Mouse (Mus musculus): ENCODE data around the gene Mtf1. TPM values are rescaled to one million over a fixed set of nuclear protein-coding genes. Genes with fewer than 3 reads are reported as not detected.

The Mtf1 gene
- 9.9 and 10.9 TPM in 2 replicates for polyA plus RNA-seq (2015; fragmentation: Nextera tagmentation; extraction: Ambion mirVana)

GRCm38 (mm10) chr4:124801552-124802308, at the start of gene Mtf1:
Gene Mtf1, plus strand, starts transcription at chr4:124802104.
- Histone ChIP-seq H3K9ac (ENCODE audit: low read depth, low read length) (peak within 1 kb of the TSS; percentile 90), H3K4me1 (ENCODE audit: control insufficient read depth, insufficient read depth, low read length) (peaks cover 10% of the 10 kb centered on the region), H3K36me3 (ENCODE audit: control insufficient read depth, insufficient read depth, low read length) (peaks cover 16% of the 10 kb centered on the region; the same call in 1 of the 2 replicates), H3K9me3 (replicated peaks; ENCODE audit: control insufficient read depth, low read length, poor library complexity, severe bottlenecking) (no peaks in the 10 kb centered on the region), H3K27ac (ENCODE audit: low read length) (peak within 1 kb of the TSS; percentile 95), H3K27me3 (ENCODE audit: control insufficient read depth, insufficient read depth, low read depth, low read length) (no peaks in the 10 kb centered on the region), H3K4me2 (ENCODE audit: low read length) (peak within 1 kb of the TSS; percentile 85), H3K4me3 (ENCODE audit: low read depth, low read length) (peak within 1 kb of the TSS; percentile 87)
- ATAC-seq: peak; percentile 87
- WGBS: 3% methylated on average over 21 of the region's 21 CpGs

- peak overlapping the region; percentile 98 for H3K4me2 ChIP-seq (ENCODE audit: low read length)
- peak overlapping the region; percentile 82 for H3K9ac ChIP-seq (ENCODE audit: low read depth, low read length)
- H3K36me3 ChIP-seq (ENCODE audit: control insufficient read depth, insufficient read depth, low read length): 0 out of 2 replicates have a peak, but pooled peaks cover 3% of the 10 kb centered on the region
- 17% methylated on average over 14 of the region's 15 CpGs for WGBS
- H3K4me3 ChIP-seq (ENCODE audit: low read depth, low read length): peak overlapping the region; percentile 75
- peaks cover 14% of the 10 kb centered on the region for H3K4me1 ChIP-seq (ENCODE audit: control insufficient read depth, insufficient read depth, low read length)
- ATAC-seq: no peak
- no peaks in the 10 kb centered on the region for H3K27me3 ChIP-seq (ENCODE audit: control insufficient read depth, insufficient read depth, low read depth, low read length)
- H3K9me3 ChIP-seq (replicated peaks; ENCODE audit: control insufficient read depth, low read length, poor library complexity, severe bottlenecking): no peaks in the 10 kb centered on the region
- H3K27ac ChIP-seq (ENCODE audit: low read length): no peak overlapping the region
These were observed 49.4 kb upstream of the Mtf1 start for GRCm38 (mm10) chr4:124752281-124753199.

GRCm38 (mm10) chr4:124755526-124755925, 46.4 kb upstream of the Mtf1 start:
- Histone ChIP-seq H3K9me3 (replicated peaks; ENCODE audit: control insufficient read depth, low read length, poor library complexity, severe bottlenecking) (no peaks in the 10 kb centered on the region), H3K36me3 (ENCODE audit: control insufficient read depth, insufficient read depth, low read length) (0 out of 2 replicates have a peak, but pooled peaks cover 3% of the 10 kb centered on the region), H3K4me2 (ENCODE audit: low read length) (no peak overlapping the region), H3K27ac (ENCODE audit: low read length) (no peak overlapping the region), H3K4me1 (ENCODE audit: control insufficient read depth, insufficient read depth, low read length) (peaks cover 14% of the 10 kb centered on the region), H3K9ac (ENCODE audit: low read depth, low read length) (no peak overlapping the region), H3K27me3 (ENCODE audit: control insufficient read depth, insufficient read depth, low read depth, low read length) (no peaks in the 10 kb centered on the region), H3K4me3 (ENCODE audit: low read depth, low read length) (no peak overlapping the region)
- ATAC-seq: no peak
- WGBS: 74% methylated on average over 7 of the region's 7 CpGs

GRCm38 (mm10) chr4:124759305-124759811, 42.5 kb upstream of the Mtf1 start:
- WGBS: 92% methylated on average over 7 of the region's 7 CpGs
- no peak for ATAC-seq
- Histone ChIP-seq H3K27me3 (ENCODE audit: control insufficient read depth, insufficient read depth, low read depth, low read length) (no peaks in the 10 kb centered on the region), H3K4me1 (ENCODE audit: control insufficient read depth, insufficient read depth, low read length) (no peaks in the 10 kb centered on the region), H3K9ac (ENCODE audit: low read depth, low read length) (no peak overlapping the region), H3K4me3 (ENCODE audit: low read depth, low read length) (no peak overlapping the region), H3K9me3 (replicated peaks; ENCODE audit: control insufficient read depth, low read length, poor library complexity, severe bottlenecking) (no peaks in the 10 kb centered on the region), H3K27ac (ENCODE audit: low read length) (no peak overlapping the region), H3K4me2 (ENCODE audit: low read length) (no peak overlapping the region), H3K36me3 (ENCODE audit: control insufficient read depth, insufficient read depth, low read length) (0 out of 2 replicates have a peak, but pooled peaks cover 5% of the 10 kb centered on the region)

GRCm38 (mm10) chr4:124761201-124761600, 40.7 kb upstream of the Mtf1 start:
- Histone ChIP-seq H3K27me3 (ENCODE audit: control insufficient read depth, insufficient read depth, low read depth, low read length) (no peaks in the 10 kb centered on the region), H3K9me3 (replicated peaks; ENCODE audit: control insufficient read depth, low read length, poor library complexity, severe bottlenecking) (no peaks in the 10 kb centered on the region), H3K27ac (ENCODE audit: low read length) (no peak overlapping the region), H3K9ac (ENCODE audit: low read depth, low read length) (no peak overlapping the region), H3K4me2 (ENCODE audit: low read length) (no peak overlapping the region), H3K4me1 (ENCODE audit: control insufficient read depth, insufficient read depth, low read length) (no peaks in the 10 kb centered on the region), H3K36me3 (ENCODE audit: control insufficient read depth, insufficient read depth, low read length) (0 out of 2 replicates have a peak, but pooled peaks cover 5% of the 10 kb centered on the region), H3K4me3 (ENCODE audit: low read depth, low read length) (no peak overlapping the region)
- 72% methylated on average over 1 of the region's 1 CpGs for WGBS
- ATAC-seq: no peak

GRCm38 (mm10) chr4:124762858-124763452, 38.9 kb upstream of the Mtf1 start:
- no peak for ATAC-seq
- Histone ChIP-seq H3K4me3 (ENCODE audit: low read depth, low read length) (no peak overlapping the region), H3K27me3 (ENCODE audit: control insufficient read depth, insufficient read depth, low read depth, low read length) (no peaks in the 10 kb centered on the region), H3K9me3 (replicated peaks; ENCODE audit: control insufficient read depth, low read length, poor library complexity, severe bottlenecking) (no peaks in the 10 kb centered on the region), H3K27ac (ENCODE audit: low read length) (no peak overlapping the region), H3K4me2 (ENCODE audit: low read length) (no peak overlapping the region), H3K4me1 (ENCODE audit: control insufficient read depth, insufficient read depth, low read length) (no peaks in the 10 kb centered on the region), H3K36me3 (ENCODE audit: control insufficient read depth, insufficient read depth, low read length) (0 out of 2 replicates have a peak, but pooled peaks cover 2% of the 10 kb centered on the region), H3K9ac (ENCODE audit: low read depth, low read length) (no peak overlapping the region)
- WGBS: 89% methylated on average over 6 of the region's 6 CpGs

GRCm38 (mm10) chr4:124765802-124766565, 35.9 kb upstream of the Mtf1 start:
- no peaks in the 10 kb centered on the region for H3K9me3 ChIP-seq (replicated peaks; ENCODE audit: control insufficient read depth, low read length, poor library complexity, severe bottlenecking)
- H3K4me3 ChIP-seq (ENCODE audit: low read depth, low read length): no peak overlapping the region
- ATAC-seq: no peak
- no peak overlapping the region for H3K4me2 ChIP-seq (ENCODE audit: low read length)
- H3K9ac ChIP-seq (ENCODE audit: low read depth, low read length): no peak overlapping the region
- H3K27me3 ChIP-seq (ENCODE audit: control insufficient read depth, insufficient read depth, low read depth, low read length): no peaks in the 10 kb centered on the region
- 92% methylated on average over 23 of the region's 23 CpGs for WGBS
- H3K27ac ChIP-seq (ENCODE audit: low read length): no peak overlapping the region
- H3K36me3 ChIP-seq (ENCODE audit: control insufficient read depth, insufficient read depth, low read length): 0 out of 2 replicates have a peak, but pooled peaks cover 2% of the 10 kb centered on the region
- no peaks in the 10 kb centered on the region for H3K4me1 ChIP-seq (ENCODE audit: control insufficient read depth, insufficient read depth, low read length)

- Histone ChIP-seq H3K4me3 (ENCODE audit: low read depth, low read length) (no peak overlapping the region), H3K9ac (ENCODE audit: low read depth, low read length) (no peak overlapping the region), H3K9me3 (replicated peaks; ENCODE audit: control insufficient read depth, low read length, poor library complexity, severe bottlenecking) (no peaks in the 10 kb centered on the region), H3K4me2 (ENCODE audit: low read length) (no peak overlapping the region), H3K27ac (ENCODE audit: low read length) (no peak overlapping the region), H3K4me1 (ENCODE audit: control insufficient read depth, insufficient read depth, low read length) (no peaks in the 10 kb centered on the region), H3K36me3 (ENCODE audit: control insufficient read depth, insufficient read depth, low read length) (0 out of 2 replicates have a peak, but pooled peaks cover 2% of the 10 kb centered on the region), H3K27me3 (ENCODE audit: control insufficient read depth, insufficient read depth, low read depth, low read length) (no peaks in the 10 kb centered on the region)
- 92% methylated on average over 2 of the region's 2 CpGs for WGBS
- no peak for ATAC-seq
These were observed 35.4 kb upstream of the Mtf1 start for GRCm38 (mm10) chr4:124766566-124766940.

Measured in midbrain, embryonic 16.5 days (tissue).